Comparison of ENCODE assay signal across 12 mouse cellular contexts in genomic region chr5:43049381-43050301, GRCm38 (mm10).
A peak's percentile ranks its signal among the peaks of the same experiment; 100 is the strongest.
DNase-seq lines count a peak whose midpoint lies in the region; ATAC-seq and TF ChIP-seq lines count a peak whose summit lies in the region.
"Had no signal": no experiment of that assay in that cellular context is flagged by ENCODE, and none has a peak within 500 bp of the region (broad histone marks: within the 10 kb centered on the region; RNA-seq: fewer than 3 reads in every experiment).

No protein-coding gene starts in this region.

- no peak overlapping the region for H3K9ac ChIP-seq in heart, embryonic 15.5 days
- no peak overlapping the region for H3K9ac ChIP-seq in liver, adult 2 months (ENCODE audit: low read depth, low read length)
- H3K9ac ChIP-seq in liver, embryonic 11.5 days (ENCODE audit: low read depth, low read length), result no peak overlapping the region
- H3K9ac ChIP-seq: lung, embryonic 14.5 days had no signal

- no peaks in the 10 kb centered on the region for H3K9me3 ChIP-seq in heart, embryonic 15.5 days (replicated peaks)
- no peaks in the 10 kb centered on the region for H3K9me3 ChIP-seq in liver, embryonic 11.5 days (ENCODE audit: control insufficient read depth, low read length)
- H3K9me3 ChIP-seq: hindbrain, embryonic 10.5 days had no signal

- H3K27ac ChIP-seq in heart, embryonic 15.5 days, result peak overlapping the region; percentile 75
- peak overlapping the region; percentile 47 for H3K27ac ChIP-seq in liver, adult 2 months (replicated peaks; ENCODE audit: insufficient read depth, low read depth, low read length)
- no peak overlapping the region for H3K27ac ChIP-seq in liver, embryonic 11.5 days (ENCODE audit: low read depth, low read length)
- H3K27ac ChIP-seq in macrophage, result peak overlapping the region; percentile 25
- H3K27ac ChIP-seq: hindbrain, embryonic 10.5 days had no signal

- no peak overlapping the region for H3K4me2 ChIP-seq in heart, embryonic 15.5 days
- no peak overlapping the region for H3K4me2 ChIP-seq in liver, embryonic 11.5 days
- H3K4me2 ChIP-seq: lung, embryonic 14.5 days had no signal

- no peaks in the 10 kb centered on the region for H3K79me2 ChIP-seq in liver, adult 2 months (ENCODE audit: control insufficient read depth, insufficient read depth, low read length)
- no peaks in the 10 kb centered on the region for H3K79me2 ChIP-seq in macrophage (ENCODE audit: inconsistent target)

- no peak for TF ChIP-seq CTCF in liver, adult 2 months (IDR thresholded peaks at IDR 0.05; ENCODE audit: low read depth, low read length)

- ATAC-seq in heart, embryonic 15.5 days (replicated peaks; ENCODE audit: insufficient number of reproducible peaks, insufficient read depth, low FRiP score, low read depth), result no peak
- no peak for ATAC-seq in liver, embryonic 11.5 days (replicated peaks; ENCODE audit: low FRiP score)

- no peak overlapping the region for H3K4me3 ChIP-seq in heart, embryonic 15.5 days
- no peak overlapping the region for H3K4me3 ChIP-seq in liver, adult 2 months (ENCODE audit: insufficient read depth, low read depth, low read length)
- H3K4me3 ChIP-seq in liver, embryonic 11.5 days (ENCODE audit: low read depth, low read length), result no peak overlapping the region
- no peak overlapping the region for H3K4me3 ChIP-seq in macrophage (ENCODE audit: inconsistent target)
- H3K4me3 ChIP-seq: erythroblast, embryonic 14.5 days; hindbrain, embryonic 10.5 days had no signal

- 92% methylated on average over 4 of the region's 4 CpGs for WGBS in heart, embryonic 15.5 days
- 63% methylated on average over 4 of the region's 4 CpGs for WGBS in liver, adult 2 months
- 83% methylated on average over 4 of the region's 4 CpGs for WGBS in liver, embryonic 11.5 days
- 95% methylated on average over 4 of the region's 4 CpGs for WGBS in macrophage (ENCODE audit: missing documents)

- TF ChIP-seq POLR2A in liver, adult 2 months (IDR thresholded peaks at IDR 0.05; ENCODE audit: extremely low read depth, insufficient read depth, low read length), result no peak

- H3K4me1 ChIP-seq in heart, embryonic 15.5 days (replicated peaks), result peaks cover 18% of the 10 kb centered on the region
- H3K4me1 ChIP-seq in liver, adult 2 months (ENCODE audit: control insufficient read depth, insufficient read depth, low read length), result peaks cover 24% of the 10 kb centered on the region
- no peaks in the 10 kb centered on the region for H3K4me1 ChIP-seq in liver, embryonic 11.5 days (replicated peaks; ENCODE audit: control insufficient read depth, insufficient read depth, low read length)
- H3K4me1 ChIP-seq: hindbrain, embryonic 10.5 days had no signal

- peak; percentile 14 for DNase-seq in adrenal gland, adult 2 months
- no peak for DNase-seq in adrenal gland, postnatal 4 days (ENCODE audit: low spot score in 2 of 2)
- no peak for DNase-seq in heart, adult 18-20 months
- DNase-seq in liver, adult 2 months (ENCODE audit: extremely low read depth, low read depth, low spot score), result peak; percentile 83
- DNase-seq in liver, embryonic 11.5 days (ENCODE audit: low spot score), result no peak
- DNase-seq in gastrocnemius, postnatal 4 days (ENCODE audit: low spot score in 2 of 2), result no peak
- DNase-seq: kidney, adult 2 months; lung, embryonic 14.5 days had no signal

- no peaks in the 10 kb centered on the region for H3K27me3 ChIP-seq in heart, embryonic 15.5 days
- no peaks in the 10 kb centered on the region for H3K27me3 ChIP-seq in liver, adult 2 months (ENCODE audit: control insufficient read depth, insufficient read depth, low read length)
- no peaks in the 10 kb centered on the region for H3K27me3 ChIP-seq in liver, embryonic 11.5 days (replicated peaks; ENCODE audit: control insufficient read depth, insufficient read depth, low read length)

- H3K36me3 ChIP-seq in heart, embryonic 15.5 days, result no peaks in the 10 kb centered on the region
- no peaks in the 10 kb centered on the region for H3K36me3 ChIP-seq in liver, adult 2 months (ENCODE audit: control insufficient read depth, insufficient read depth, low read length)
- no peaks in the 10 kb centered on the region for H3K36me3 ChIP-seq in liver, embryonic 11.5 days (ENCODE audit: control insufficient read depth, insufficient read depth, low read length)
- no peaks in the 10 kb centered on the region for H3K36me3 ChIP-seq in macrophage (ENCODE audit: inconsistent target)
- H3K36me3 ChIP-seq: hindbrain, embryonic 10.5 days had no signal

Comparison
In these comparisons a context has a peak if more than half of its experiments do, and no peak if none do; other contexts are left out.
1. DNase-seq: peak in adrenal gland, adult 2 months (single experiment) and liver, adult 2 months (single experiment); none in adrenal gland, postnatal 4 days (0 of 2), heart, adult 18-20 months (0 of 2), liver, embryonic 11.5 days (single experiment) and gastrocnemius, postnatal 4 days (0 of 2).